Mouse (Mus musculus): Measurements from ENCODE around the gene Ndel1. TPM values are rescaled to one million over a fixed set of nuclear protein-coding genes. Genes with fewer than 3 reads are reported as not detected.

Gene Ndel1
- total and polyA plus RNA-seq, 3 experiments: 31.1 to 46.9 (median 35.2) TPM

DNA sequence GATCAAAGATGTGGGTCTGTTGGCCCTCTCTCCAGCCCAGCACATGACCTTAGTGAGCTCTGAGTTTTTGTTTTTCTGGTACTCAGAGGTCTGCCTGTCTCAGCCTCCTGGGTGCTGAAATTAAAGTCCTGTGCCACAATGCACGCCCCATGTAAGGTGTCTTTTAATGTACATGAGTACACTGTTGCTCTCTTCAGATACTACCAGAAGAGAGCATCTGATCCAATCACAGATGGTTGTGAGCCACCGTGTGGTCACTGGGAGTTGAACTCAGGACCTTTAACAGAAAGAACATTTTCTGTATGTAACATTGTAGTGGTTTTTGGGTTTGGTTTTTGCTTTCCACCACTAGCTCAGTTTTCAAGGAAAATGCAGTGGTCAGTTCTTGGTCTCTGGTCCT, 32.1 kb upstream of the Ndel1 start:
- H3K4me1 ChIP-seq (ENCODE audit: control insufficient read depth in 1 of 2, insufficient read depth in 2 of 2): peaks cover 5 to 28% of the 10 kb centered on the region in 2 experiments; a peak in 3 of 4 replicates
- no peak for DNase-seq (ENCODE audit: extremely low read depth)
- H3K27me3 ChIP-seq (replicated peaks): peaks cover 13% of the 10 kb centered on the region
- H3K36me3 ChIP-seq (replicated peaks in 1 of 2; ENCODE audit: control insufficient read depth in 1 of 2, insufficient read depth in 1 of 2, low read length in 1 of 2): peaks cover 36 to 54% of the 10 kb centered on the region in 2 experiments
- H3K9me3 ChIP-seq (replicated peaks; ENCODE audit: low read length): peaks cover under 1% of the 10 kb centered on the region
- peak overlapping the region; percentile 100; the same call in 1 of the 2 replicates for H3K9ac ChIP-seq (ENCODE audit: insufficient read depth, low read depth)
- TF ChIP-seq TBP (conservative IDR thresholded peaks at IDR 0.05; ENCODE audit: low read depth, low read length): no peak
- TF ChIP-seq POLR2A (IDR thresholded peaks at IDR 0.05; ENCODE audit: low read depth, low read length): 0 out of 2 replicates have a peak, but pooled peaks have one; percentile 11
- TF ChIP-seq POLR2AphosphoS2 (IDR thresholded peaks at IDR 0.05; ENCODE audit: low read depth, low read length): peak; percentile 75
- no peak overlapping the region for H3K4me2 ChIP-seq (ENCODE audit: insufficient read depth, low read depth, poor library complexity, severe bottlenecking)
- peak overlapping the region in 1 of 3 experiments; percentile 92 for H3K4me3 ChIP-seq (replicated peaks in 1 of 3; ENCODE audit: low read depth in 2 of 3, low read length in 2 of 3, poor library complexity in 1 of 3)
- in situ Hi-C loops (cut with MboI; ENCODE audit: low pct_ligation_motif_present, low pct_unique_long_range_greater_than_20kb, low sequenced_read_pairs) (loop anchor here (5.0 kb wide), 1 partner anchor 69 kb away; no protein-coding TSS in a partner anchor), dilution Hi-C loops (cut with MboI; ENCODE audit: extremely low pct_ligation_motif_present, extremely low pct_unique_long_range_greater_than_20kb, low sequenced_read_pairs) (no loop called here)
- no peak overlapping the region for H3K27ac ChIP-seq (ENCODE audit: insufficient read depth, low read depth)
- peaks cover 19% of the 10 kb centered on the region for H3K79me2 ChIP-seq (replicated peaks; ENCODE audit: control insufficient read depth, extremely low read depth, insufficient read depth, poor library complexity, severe bottlenecking)

DNA sequence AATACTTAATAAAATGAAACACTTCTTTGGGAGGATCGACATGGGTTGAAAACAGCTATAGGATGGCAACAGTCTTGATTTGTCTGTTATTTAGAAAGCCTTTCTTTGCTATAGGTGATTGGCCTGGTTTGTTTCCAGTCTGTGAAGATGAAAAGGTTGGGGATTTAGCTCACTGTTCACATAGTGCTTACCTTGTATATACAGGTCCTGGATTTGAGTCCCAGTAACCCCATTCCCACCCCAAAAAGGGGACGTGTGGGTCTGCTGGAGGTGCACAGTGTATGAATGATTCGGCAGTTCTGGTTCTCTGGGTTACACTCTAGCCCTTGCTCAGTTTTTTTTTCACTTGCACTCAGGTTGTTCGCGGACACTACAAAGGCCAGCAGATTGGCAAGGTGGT, 31.2 kb upstream of the Ndel1 start:
- H3K36me3 ChIP-seq (replicated peaks in 1 of 2; ENCODE audit: control insufficient read depth in 1 of 2, insufficient read depth in 1 of 2, low read length in 1 of 2): peaks cover 36 to 54% of the 10 kb centered on the region in 2 experiments
- no peak for DNase-seq (ENCODE audit: extremely low read depth)
- TF ChIP-seq BHLHE40 (IDR thresholded peaks at IDR 0.05; ENCODE audit: low read depth, low read length): no peak
- peak; percentile 44; the same call in 1 of the 2 replicates for TF ChIP-seq POLR2A (IDR thresholded peaks at IDR 0.05; ENCODE audit: low read depth, low read length)
- no peak for TF ChIP-seq MAZ (IDR thresholded peaks at IDR 0.05; ENCODE audit: low read depth, low read length)
- peak overlapping the region; percentile 71 to 92 (median 78) for H3K4me3 ChIP-seq (replicated peaks in 1 of 3; ENCODE audit: low read depth in 2 of 3, low read length in 2 of 3, poor library complexity in 1 of 3)
- peaks cover 19% of the 10 kb centered on the region for H3K79me2 ChIP-seq (replicated peaks; ENCODE audit: control insufficient read depth, extremely low read depth, insufficient read depth, poor library complexity, severe bottlenecking)
- in situ Hi-C loops (cut with MboI; ENCODE audit: low pct_ligation_motif_present, low pct_unique_long_range_greater_than_20kb, low sequenced_read_pairs) (loop anchor here (5.0 kb wide), 1 partner anchor 69 kb away; no protein-coding TSS in a partner anchor), dilution Hi-C loops (cut with MboI; ENCODE audit: extremely low pct_ligation_motif_present, extremely low pct_unique_long_range_greater_than_20kb, low sequenced_read_pairs) (no loop called here)
- peaks cover 5 to 28% of the 10 kb centered on the region in 2 experiments; a peak in 3 of 4 replicates for H3K4me1 ChIP-seq (ENCODE audit: control insufficient read depth in 1 of 2, insufficient read depth in 2 of 2)
- H3K27ac ChIP-seq (ENCODE audit: insufficient read depth, low read depth): no peak overlapping the region
- peak overlapping the region; percentile 80 for H3K4me2 ChIP-seq (ENCODE audit: insufficient read depth, low read depth, poor library complexity, severe bottlenecking)
- H3K27me3 ChIP-seq (replicated peaks): peaks cover 18% of the 10 kb centered on the region
- H3K9ac ChIP-seq (ENCODE audit: insufficient read depth, low read depth): peak overlapping the region; percentile 100
- peaks cover 5% of the 10 kb centered on the region for H3K9me3 ChIP-seq (replicated peaks; ENCODE audit: low read length)

DNA sequence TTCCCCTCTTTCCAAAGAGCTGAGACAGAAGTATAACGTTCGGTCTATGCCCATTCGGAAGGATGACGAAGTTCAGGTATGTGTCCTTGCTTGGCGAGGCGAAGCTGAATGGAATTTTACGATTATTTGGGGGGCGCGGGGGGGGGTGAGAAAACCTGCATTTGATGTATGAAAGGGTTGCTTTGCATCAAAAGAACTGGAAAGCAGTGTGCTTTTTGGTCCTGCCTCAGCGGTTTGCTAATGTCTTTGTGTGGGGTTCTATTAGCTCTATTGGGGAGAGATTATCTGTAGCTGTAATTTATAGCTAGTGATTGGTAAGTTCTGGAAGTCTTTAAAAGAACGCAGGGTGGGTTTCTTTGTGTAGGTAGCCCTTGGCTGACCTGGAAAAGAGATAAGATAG, 30.7 kb upstream of the Ndel1 start:
- in situ Hi-C loops (cut with MboI; ENCODE audit: low pct_ligation_motif_present, low pct_unique_long_range_greater_than_20kb, low sequenced_read_pairs) (loop anchor here (5.0 kb wide), 1 partner anchor 70 kb away; no protein-coding TSS in a partner anchor), dilution Hi-C loops (cut with MboI; ENCODE audit: extremely low pct_ligation_motif_present, extremely low pct_unique_long_range_greater_than_20kb, low sequenced_read_pairs) (no loop called here)
- peaks cover 5 to 28% of the 10 kb centered on the region in 2 experiments; a peak in 3 of 4 replicates for H3K4me1 ChIP-seq (ENCODE audit: control insufficient read depth in 1 of 2, insufficient read depth in 2 of 2)
- H3K9me3 ChIP-seq (replicated peaks; ENCODE audit: low read length): peaks cover 5% of the 10 kb centered on the region
- H3K79me2 ChIP-seq (replicated peaks; ENCODE audit: control insufficient read depth, extremely low read depth, insufficient read depth, poor library complexity, severe bottlenecking): peaks cover 19% of the 10 kb centered on the region
- H3K4me3 ChIP-seq (replicated peaks in 1 of 3; ENCODE audit: low read depth in 2 of 3, low read length in 2 of 3, poor library complexity in 1 of 3): peak overlapping the region; percentile 71 to 92 (median 78)
- H3K4me2 ChIP-seq (ENCODE audit: insufficient read depth, low read depth, poor library complexity, severe bottlenecking): peak overlapping the region; percentile 80
- H3K27me3 ChIP-seq (replicated peaks): peaks cover 18% of the 10 kb centered on the region
- no peak overlapping the region for H3K27ac ChIP-seq (ENCODE audit: insufficient read depth, low read depth)
- H3K36me3 ChIP-seq (replicated peaks in 1 of 2; ENCODE audit: control insufficient read depth in 1 of 2, insufficient read depth in 1 of 2, low read length in 1 of 2): peaks cover 36 to 51% of the 10 kb centered on the region in 2 experiments
- peak overlapping the region; percentile 100 for H3K9ac ChIP-seq (ENCODE audit: insufficient read depth, low read depth)
- no peak for DNase-seq (ENCODE audit: extremely low read depth)
- TF ChIP-seq ETS1 (conservative IDR thresholded peaks at IDR 0.05; ENCODE audit: low read depth, low read length) (no peak), NRF1 (IDR thresholded peaks at IDR 0.05; ENCODE audit: low read depth, low read length) (no peak), TCF12 (IDR thresholded peaks at IDR 0.05; ENCODE audit: low read depth, low read length) (no peak), RCOR1 (conservative IDR thresholded peaks at IDR 0.05; ENCODE audit: low read depth, low read length) (no peak), GABPA (IDR thresholded peaks at IDR 0.05; ENCODE audit: insufficient replicate concordance, low read depth, low read length) (no peak), MYC (IDR thresholded peaks at IDR 0.05; ENCODE audit: low read depth, low read length) (no peak), BHLHE40 (IDR thresholded peaks at IDR 0.05; ENCODE audit: low read depth, low read length) (no peak), ZNF384 (IDR thresholded peaks at IDR 0.05; ENCODE audit: low read depth, low read length) (no peak), CTCF (conservative IDR thresholded peaks at IDR 0.05 in 1 of 2, IDR thresholded peaks at IDR 0.05 in 1 of 2; ENCODE audit: low read depth in 2 of 2, low read length in 2 of 2) (no peak), USF1 (IDR thresholded peaks at IDR 0.05; ENCODE audit: low read depth, low read length) (no peak), MEF2A (IDR thresholded peaks at IDR 0.05; ENCODE audit: borderline replicate concordance, low read depth, low read length) (no peak), E2F4 (IDR thresholded peaks at IDR 0.05; ENCODE audit: insufficient replicate concordance, low read depth, low read length) (no peak), SMC3 (IDR thresholded peaks at IDR 0.05; ENCODE audit: low read depth, low read length) (no peak), MAFK (IDR thresholded peaks at IDR 0.05; ENCODE audit: insufficient replicate concordance, low read length) (no peak), SIN3A (IDR thresholded peaks at IDR 0.05; ENCODE audit: low read length) (peak; percentile 54; the same call in 1 of the 2 replicates), KAT2A (IDR thresholded peaks at IDR 0.05; ENCODE audit: insufficient replicate concordance, low read length) (no peak), ZMIZ1 (IDR thresholded peaks at IDR 0.05; ENCODE audit: low read depth, low read length) (no peak), ZKSCAN1 (IDR thresholded peaks at IDR 0.05; ENCODE audit: borderline replicate concordance, low read depth, low read length) (no peak), PAX5 (IDR thresholded peaks at IDR 0.05; ENCODE audit: low read length) (no peak), POLR2A (IDR thresholded peaks at IDR 0.05; ENCODE audit: low read depth, low read length) (no peak; the same call in 1 of the 2 replicates), JUND (conservative IDR thresholded peaks at IDR 0.05; ENCODE audit: low read depth, low read length) (no peak), IRF4 (IDR thresholded peaks at IDR 0.05; ENCODE audit: low read depth, low read length) (no peak)
